Mouse (Mus musculus) neural tube, embryonic 10.5 days (tissue): ENCODE measurements around the gene Mboat2.

ENCODE experiments used
- DNase-seq: peaks from one replicate; pipeline ENCODE4 v3.0.0-alpha.2; 2017; ENCODE audit warnings: low spot score; ENCODE audit errors: extremely low spot score

Gene Mboat2

DNA sequence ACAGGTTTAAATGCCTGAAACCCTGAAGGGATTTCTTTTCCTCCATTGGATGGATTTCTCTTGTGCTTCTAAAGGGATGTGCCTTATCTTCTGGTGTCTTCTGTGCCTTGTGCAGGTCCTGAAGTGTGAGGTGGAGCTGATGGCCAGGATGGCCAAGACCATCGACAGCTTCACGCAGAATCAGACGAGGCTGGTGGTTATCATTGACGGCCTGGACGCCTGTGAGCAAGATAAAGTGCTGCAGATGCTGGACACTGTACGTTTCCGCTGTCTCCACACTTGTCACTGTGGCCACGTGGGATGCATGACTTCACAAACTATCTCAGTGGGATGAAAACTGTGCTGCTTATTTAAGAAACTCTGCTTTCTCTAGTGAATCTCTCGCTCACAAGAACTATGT lies 179.3 kb downstream of the Mboat2 start:
- DNase-seq = no peak

DNA sequence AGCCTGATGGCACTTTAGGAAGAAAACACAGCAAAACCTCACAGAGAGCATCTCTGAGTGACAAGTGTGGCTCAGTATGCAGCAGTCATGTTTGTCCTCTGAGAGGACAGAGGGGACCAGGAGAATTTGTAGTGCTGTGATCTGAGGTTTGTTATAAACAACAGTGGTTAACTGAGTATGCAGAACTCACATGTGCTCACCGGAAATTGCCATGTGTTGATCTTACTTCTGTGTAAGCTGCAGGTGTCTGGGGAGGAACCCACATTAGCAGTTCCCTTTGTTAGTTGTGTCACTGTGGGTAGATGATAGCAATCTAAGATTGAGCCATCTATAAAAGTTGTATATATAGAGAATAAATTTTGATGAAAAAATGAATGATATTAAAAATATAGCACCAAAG lies 179.7 kb downstream of the Mboat2 start:
- no peak for DNase-seq

DNA sequence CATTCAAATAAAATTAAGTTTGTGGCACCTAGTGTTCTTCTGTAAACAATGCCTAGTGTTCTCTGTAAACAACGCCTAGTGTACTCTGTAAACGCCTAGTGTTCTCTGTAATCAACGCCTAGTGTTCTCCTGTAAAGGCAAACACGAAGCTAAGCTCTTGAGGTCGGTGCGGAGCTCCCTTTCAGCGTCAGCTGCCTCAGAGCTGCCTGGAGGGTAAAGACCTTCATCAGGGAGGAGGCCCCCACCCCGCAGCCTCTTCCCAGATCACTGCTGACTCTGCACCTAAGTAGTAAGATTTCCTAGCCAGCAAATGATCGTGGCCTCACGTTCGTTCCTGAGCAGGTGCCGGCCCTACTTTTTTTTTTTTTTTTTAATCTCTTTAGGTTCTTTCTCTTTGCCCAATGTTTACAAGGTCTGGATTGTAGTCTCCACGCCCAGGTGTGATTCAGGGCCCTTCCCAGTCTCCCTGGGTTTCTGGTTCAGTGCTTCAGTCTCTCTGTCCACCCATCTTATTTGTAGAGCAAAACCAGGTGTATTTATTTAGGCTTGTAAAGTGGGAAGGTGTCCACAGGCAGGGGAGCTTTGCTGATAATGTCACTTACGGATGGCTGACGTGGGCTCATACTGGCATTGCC lies 181.2 kb downstream of the Mboat2 start:
- no peak for DNase-seq

DNA sequence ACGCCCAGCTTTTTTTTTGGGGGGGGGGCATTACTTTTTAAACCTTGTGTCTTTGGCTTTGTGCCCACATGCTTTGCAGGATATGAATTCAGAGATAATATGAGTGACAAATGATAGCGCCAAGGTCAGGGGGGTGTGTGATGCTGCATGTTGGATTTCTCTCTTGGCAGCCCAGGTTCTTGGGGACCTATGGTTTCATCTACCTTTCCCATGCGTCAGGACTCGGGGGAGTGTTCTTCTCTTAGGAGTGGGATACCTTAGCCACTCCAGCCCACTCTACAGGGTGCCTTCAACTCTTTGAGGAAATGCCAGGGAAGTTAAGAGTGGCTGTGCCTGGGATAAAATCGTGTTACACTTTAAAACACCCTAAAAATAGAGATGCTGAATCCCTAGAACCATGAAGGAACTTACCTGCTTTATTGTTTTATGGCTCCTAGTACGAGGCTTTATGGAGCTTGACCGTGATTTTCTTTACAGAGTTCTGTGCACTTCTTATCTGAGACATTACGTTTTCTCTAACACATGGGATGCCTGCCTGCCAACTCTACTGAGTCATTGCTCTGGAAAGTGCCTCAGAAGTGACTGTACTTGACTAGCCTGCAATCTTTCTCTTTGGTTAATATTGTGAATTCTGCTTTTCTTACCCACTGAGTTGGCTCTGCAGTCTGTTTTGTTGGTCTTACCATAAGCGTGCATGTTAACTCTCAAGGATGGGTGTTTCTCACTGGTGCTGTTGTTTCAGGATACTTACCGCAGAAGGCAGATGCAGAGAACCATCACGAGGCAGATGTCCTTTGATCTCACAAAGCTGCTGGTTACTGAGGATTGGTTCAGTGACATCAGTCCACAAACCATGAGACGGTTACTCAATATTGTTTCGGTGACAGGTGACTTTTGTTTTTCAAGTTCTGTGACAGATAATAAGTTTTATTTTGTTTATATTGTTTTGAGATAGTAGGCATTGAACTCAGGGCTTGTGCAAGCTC lies 182.2 kb downstream of the Mboat2 start:
- DNase-seq = no peak
